Mouse (Mus musculus) layer of hippocampus, adult 9-11 months (tissue): ENCODE measurements around the gene Snx32.

Source experiments
- DNase-seq: peaks from one replicate; pipeline ENCODE4 v3.0.0; 2022

Snx32 gene

GRCm38 (mm10) chr19:5477668-5478300 is 32.6 kb downstream of the Snx32 start:
- no peak for DNase-seq

DNA sequence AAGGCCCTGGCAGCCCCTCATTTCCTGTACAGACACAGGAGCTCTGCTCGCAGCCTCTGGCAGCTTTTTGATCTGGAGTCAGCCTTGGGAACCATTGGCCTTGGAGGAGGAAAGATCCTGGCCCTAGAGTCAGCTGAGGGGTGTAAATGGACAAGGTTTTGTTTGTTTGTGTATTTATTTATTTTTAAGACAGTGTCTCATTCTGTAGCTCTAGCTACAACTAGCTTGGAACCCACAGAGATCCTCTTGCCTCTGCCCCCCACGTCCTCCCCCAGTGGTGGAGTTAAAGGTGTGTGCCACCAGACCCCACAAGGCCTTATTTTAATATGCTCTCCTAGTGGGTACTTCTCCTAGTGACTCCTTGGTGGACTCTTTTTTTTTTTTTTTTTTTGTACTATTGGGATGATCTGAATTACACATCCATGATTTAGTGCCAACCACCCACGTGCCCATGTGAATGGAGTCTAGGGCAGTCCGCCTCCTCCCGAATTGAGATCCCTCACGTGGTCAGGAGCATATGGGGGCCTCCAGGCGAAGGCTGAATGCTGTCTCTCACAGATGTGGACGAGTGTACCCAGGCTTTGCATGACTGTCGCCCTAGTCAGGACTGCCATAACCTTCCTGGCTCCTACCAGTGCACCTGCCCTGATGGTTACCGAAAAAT is 33.2 kb downstream of the Snx32 start:
- no peak for DNase-seq

GRCm38 (mm10) chr19:5475069-5475714 is 35.1 kb downstream of the Snx32 start:
- DNase-seq, result no peak

GRCm38 (mm10) chr19:5474281-5475068 is 35.9 kb downstream of the Snx32 start:
- DNase-seq, result no peak

GRCm38 (mm10) chr19:5473720-5474119 is 36.6 kb downstream of the Snx32 start, which contains the start of gene Efemp2:
Efemp2 (plus strand) TSS chr19:5473954.
- peak; percentile 76 for DNase-seq

DNA sequence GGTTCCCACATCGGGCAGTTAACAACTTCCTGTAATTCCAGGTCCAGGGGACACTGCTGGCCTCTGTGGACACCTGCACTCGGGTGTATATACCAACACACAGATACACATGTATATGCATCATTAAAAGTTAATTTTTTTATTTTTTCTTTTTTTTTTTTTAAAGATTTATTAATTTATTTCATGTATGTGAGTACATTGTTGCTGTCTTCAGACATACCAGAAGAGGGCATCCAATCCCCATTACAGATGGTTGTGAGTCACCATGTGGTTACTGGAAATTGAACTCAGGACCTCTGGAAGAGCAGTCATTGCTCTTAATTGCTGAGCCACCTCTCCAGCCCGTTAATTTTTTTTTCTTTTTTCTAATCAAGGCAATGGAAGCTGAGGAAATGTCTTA is 37.5 kb downstream of the Snx32 start:
- DNase-seq, result no peak

- DNase-seq, result no peak
Measured at GRCm38 (mm10) chr19:5471846-5472245, 38.5 kb downstream of the Snx32 start.

- no peak for DNase-seq
Measured at GRCm38 (mm10) chr19:5468374-5468773, 42.0 kb downstream of the Snx32 start, which contains the start of gene Ctsw. Ctsw (minus strand) TSS chr19:5468507.

- no peak for DNase-seq
Measured at GRCm38 (mm10) chr19:5466916-5467500, 43.3 kb downstream of the Snx32 start.

DNA sequence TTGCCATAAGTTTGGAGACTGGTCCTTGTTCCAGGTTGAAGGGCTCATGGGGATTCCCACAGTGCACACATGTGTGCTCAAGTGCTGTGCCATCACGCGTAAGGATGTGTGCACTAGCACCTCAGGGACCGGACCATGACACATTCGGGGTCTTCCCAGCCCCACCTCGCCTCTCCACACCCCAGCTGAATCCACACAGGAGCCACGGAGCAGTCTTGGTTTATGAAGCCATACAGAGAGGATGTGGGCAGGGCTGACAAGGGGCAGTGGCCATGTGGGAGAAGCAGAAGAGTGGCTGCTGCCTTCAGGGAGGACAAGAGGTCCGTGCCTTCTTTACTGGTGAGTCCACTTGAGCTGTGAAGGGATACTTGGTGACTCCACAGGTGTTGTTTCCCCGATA is 45.3 kb downstream of the Snx32 start:
- no peak for DNase-seq

DNA sequence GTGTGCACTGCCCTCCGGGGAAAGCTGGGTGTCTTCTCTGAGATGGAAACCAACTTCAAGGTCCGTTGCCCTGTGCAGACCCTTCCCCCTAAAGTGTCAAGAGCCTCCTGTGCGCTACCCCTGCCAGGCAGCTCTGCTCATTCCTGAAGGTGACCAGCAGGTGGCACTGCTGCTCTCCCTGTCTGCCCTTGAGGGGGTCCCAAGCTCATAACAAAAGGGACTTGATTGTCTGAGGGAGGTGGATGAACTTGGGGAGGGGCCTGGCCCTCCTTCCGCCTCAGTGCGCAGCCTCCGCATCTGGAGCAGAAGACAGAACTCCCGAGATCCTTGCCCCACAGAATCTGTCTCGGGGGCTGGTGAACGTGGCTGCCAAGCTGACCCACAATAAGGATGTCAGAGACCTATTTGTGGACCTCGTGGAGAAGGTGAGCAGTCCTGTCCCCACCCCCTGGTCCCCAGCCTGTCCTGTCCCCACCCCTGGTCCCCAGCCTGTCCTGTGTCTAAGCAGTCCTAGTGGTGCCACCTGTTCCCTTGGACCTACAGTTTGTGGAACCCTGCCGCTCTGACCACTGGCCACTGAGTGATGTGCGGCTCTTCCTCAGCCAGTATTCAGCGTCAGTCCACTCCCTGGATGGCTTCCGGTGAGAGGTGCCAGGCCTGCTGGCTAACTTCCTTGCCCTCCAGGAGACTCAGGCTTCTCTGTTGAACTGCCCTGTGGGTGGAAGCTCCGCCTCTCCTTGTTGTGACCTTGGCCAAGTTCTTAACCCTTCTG is 46.4 kb downstream of the Snx32 start:
- no peak for DNase-seq

GRCm38 (mm10) chr19:5463212-5463611 is 47.1 kb downstream of the Snx32 start:
- no peak for DNase-seq

- no peak for DNase-seq
Measured at GRCm38 (mm10) chr19:5461411-5461810, 48.9 kb downstream of the Snx32 start.

GRCm38 (mm10) chr19:5460465-5460911 is 49.9 kb downstream of the Snx32 start, which contains the start of gene Fibp:
Fibp (plus strand) TSS chr19:5460615.
- DNase-seq, result peak; percentile 82

DNA sequence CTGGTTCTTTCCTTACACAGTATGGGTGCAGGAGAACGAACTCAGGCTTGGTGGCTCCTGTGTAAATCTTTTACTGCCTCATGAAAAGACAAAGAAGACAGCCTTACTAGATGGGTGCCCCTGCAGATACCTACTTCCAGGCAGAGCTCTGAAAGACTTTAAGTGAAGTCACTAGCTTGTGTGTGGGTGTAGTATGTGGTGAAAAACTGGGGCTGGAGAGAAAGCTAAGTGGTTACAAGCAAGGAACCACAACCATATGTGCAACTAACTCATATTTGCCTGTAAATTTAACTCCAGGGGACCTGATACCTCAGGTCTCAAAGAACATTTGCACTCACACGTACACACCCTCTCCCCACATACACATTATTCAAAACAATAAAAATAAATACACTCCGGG is 50.4 kb downstream of the Snx32 start:
- DNase-seq, result no peak

- peak; percentile 81 for DNase-seq
Measured at GRCm38 (mm10) chr19:5459019-5459418, 51.3 kb downstream of the Snx32 start.

DNA sequence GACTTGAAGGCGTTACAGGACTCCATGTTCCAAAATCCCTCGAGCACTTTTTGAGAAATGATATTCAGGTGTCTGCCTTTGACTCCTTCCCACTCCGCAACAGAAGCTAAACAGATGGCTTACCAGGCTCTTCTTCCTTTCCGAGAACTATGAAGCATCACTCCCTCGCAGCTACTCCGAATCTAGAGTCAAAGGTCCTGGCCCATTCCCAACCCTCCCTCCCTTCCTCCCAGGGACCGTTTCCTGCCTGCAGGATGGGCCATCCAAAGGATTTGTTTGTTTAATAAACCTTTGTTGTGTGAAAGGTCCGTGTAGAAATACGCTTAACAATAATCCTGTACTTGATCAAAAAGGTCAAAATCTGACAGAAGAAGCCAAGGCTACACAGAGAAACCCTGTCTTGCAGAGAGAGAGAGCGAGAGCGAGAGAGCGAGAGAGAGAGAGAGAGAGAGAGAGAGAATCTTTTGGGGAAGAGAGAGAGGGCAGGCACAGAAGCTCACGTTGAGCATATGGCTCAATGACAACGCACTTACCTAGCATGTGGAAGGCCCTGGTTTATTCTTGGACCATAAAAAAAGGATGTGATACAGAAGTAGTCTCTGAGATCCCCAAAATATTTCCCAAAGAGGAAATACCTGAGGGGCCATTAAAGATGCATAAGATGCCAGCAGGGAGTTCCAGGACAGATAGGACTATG is 52.4 kb downstream of the Snx32 start, which contains the start of gene Ccdc85b:
TSS of gene Ccdc85b (minus strand) at position 149 of the 697 bp plus-strand sequence.
- no peak for DNase-seq

DNA sequence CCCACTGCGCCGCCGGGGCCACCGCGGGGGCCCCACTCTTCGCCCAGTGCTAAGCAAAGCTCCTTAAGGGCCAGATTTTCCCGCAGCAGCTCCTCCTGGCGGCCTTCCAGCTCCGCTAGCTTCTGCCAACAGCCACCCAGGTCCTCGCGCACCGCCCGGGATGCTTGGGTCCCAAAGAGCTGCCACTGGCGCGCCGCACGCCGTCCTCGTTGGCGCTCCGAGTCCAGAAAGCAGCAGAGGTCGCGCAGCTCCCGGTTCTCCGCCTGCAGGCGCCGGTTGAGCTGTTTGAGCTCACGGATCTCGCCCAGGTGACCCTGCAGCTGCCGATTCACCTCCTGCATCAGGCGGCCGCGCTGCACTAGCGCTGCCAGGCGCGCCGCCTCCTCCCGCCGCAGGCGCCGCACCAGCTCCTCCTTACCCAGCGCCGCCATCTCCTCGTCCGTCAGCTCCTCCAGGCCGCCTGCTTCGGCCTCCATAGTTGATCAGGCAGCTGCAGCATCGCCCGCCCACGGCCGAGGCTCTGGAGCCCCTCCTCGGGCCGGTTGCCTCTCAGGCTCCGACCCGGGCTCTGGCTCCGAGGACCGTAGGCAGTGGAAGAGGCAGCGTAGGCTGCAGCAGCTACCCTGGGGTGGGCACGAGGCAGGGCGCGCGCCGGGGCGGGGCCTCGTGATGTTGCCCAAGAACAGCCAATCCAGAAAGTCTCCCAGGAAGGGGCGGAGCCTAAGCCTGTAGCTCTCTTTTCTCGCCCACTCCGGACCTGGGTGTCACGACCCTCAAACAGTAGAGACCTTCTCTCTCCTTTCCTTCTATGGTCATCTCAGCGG is 53.2 kb downstream of the Snx32 start:
- DNase-seq, result peak; percentile 97

DNA sequence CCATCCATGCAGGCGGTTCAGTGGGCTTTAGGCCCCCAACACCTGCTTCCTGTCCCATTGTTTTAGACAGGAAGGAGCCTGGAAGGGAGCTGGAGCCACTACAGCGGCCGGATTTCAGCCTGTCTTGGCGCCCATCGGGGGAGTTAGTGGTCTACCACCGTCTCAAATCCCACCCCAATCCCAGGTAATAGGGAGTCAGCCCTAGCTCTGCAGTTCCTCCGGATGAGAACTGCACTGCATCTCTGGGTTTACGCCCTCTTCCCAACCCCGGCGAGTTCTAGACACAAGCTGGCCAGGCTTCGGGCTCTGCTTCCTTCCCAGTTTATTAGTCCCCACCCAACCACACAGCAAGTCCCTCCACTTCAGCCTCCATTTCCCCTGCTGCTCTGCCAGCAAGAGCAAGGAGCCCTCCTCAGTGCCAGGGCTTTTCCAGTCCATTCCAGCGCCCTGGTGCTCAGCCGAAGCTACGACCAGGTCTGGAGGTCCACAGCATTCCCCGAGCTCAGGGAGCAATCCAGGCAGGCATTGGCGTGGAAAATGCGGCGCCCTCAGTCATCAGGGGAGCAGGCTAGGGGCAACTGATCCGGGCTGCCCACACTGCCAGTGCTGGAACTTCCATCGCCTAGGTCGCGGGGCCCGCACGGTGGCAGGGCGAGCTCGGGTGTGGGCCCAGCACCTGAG is 54.0 kb downstream of the Snx32 start:
- no peak for DNase-seq

DNA sequence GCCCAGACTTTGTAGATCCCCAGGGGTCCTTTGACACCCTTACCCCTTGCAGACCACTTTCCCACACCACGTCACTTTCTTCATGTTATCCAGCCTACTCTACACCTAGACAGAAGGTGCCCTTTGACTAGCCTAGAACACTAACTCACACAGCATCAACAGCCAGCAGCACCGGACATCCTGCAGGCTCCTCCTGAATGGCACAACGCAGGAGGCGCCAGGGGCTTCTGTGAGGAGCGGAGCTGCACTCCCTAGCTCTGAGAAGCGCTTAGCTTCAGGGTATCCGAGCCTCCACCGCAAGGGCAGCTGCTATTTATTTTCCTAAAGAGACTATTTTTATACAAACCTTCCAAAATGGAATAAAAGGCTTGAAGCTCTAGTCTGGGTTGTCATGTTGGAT is 54.8 kb downstream of the Snx32 start:
- no peak for DNase-seq
